Mouse (Mus musculus): ENCODE results near the gene Olfr187.
"Not testable (repeated sequence)": the region's sequence is repeated elsewhere in the genome, so short reads cannot be mapped to it uniquely, and the experiment has no call there.

DNA sequence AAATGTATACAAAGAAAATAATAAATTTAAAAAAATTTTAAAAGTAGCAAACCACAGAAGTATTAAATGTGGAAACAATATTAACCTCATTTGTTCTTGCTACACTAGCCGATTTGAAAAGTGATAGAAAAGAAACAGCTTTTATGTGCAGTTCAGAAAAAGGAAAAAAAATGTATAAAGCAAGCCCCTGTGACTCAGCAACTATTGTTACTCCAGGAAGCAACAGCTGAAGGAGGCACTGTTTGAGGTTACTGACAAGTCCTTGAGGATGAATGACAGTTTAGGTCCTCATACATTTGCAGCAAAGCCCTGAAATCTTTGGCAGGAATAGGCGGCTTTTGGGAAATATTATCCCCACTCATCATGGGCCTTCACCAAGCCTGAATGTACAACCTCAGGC, 41.5 kb upstream of the Olfr187 start:
- not testable (repeated sequence) for TF ChIP-seq EP300 (optimal IDR thresholded peaks at IDR 0.05); CTCF (IDR thresholded peaks at IDR 0.05; ENCODE audit: low read depth)

All from stomach, postnatal 0 days (tissue).